Mouse (Mus musculus): Measurements from ENCODE around the gene Rad54l. TPM values are rescaled to one million over a fixed set of nuclear protein-coding genes. Genes with fewer than 3 reads are reported as not detected.

Gene Rad54l
- total and polyA plus RNA-seq, 3 experiments = 22.8 to 53.3 (median 28.8) TPM

- TF ChIP-seq POLR2A (IDR thresholded peaks at IDR 0.05; ENCODE audit: low read depth, low read length) = peak; percentile 80
- TF ChIP-seq BHLHE40 (IDR thresholded peaks at IDR 0.05; ENCODE audit: low read depth, low read length) = peak; percentile 28; the same call in 1 of the 2 replicates
- no peak for TF ChIP-seq UBTF (IDR thresholded peaks at IDR 0.05; ENCODE audit: low read depth, low read length)
- TF ChIP-seq IRF4 (IDR thresholded peaks at IDR 0.05; ENCODE audit: low read depth, low read length) = 0 out of 2 replicates have a peak, but pooled peaks have one; percentile 24
- TF ChIP-seq ELF1 (IDR thresholded peaks at IDR 0.05; ENCODE audit: low read depth, low read length) = peak; percentile 71
- no peak for TF ChIP-seq JUN (IDR thresholded peaks at IDR 0.05; ENCODE audit: insufficient read depth, low read depth, low read length)
Observed at GRCm38 (mm10) chr4:116074861-116075620, 48.4 kb downstream of the Rad54l start, which contains the start of the genes Uqcrh and Lrrc41 (continued).

GRCm38 (mm10) chr4:116074145-116074675 lies 49.3 kb downstream of the Rad54l start:
- H3K9ac ChIP-seq (ENCODE audit: insufficient read depth, low read depth) = peak overlapping the region; percentile 83
- H3K27ac ChIP-seq (ENCODE audit: insufficient read depth, low read depth) = no peak overlapping the region
- DNase-seq (ENCODE audit: extremely low read depth) = peak; percentile 50
- H3K27me3 ChIP-seq (replicated peaks) = no peaks in the 10 kb centered on the region
- H3K4me3 ChIP-seq (replicated peaks in 1 of 3; ENCODE audit: low read depth in 2 of 3, low read length in 2 of 3, poor library complexity in 1 of 3) = peak overlapping the region; percentile 80 to 94 (median 91)
- dilution Hi-C loops (cut with MboI; ENCODE audit: extremely low pct_ligation_motif_present, extremely low pct_unique_long_range_greater_than_20kb, low sequenced_read_pairs) = no loop called here
- peaks cover 66% of the 10 kb centered on the region for H3K79me2 ChIP-seq (replicated peaks; ENCODE audit: control insufficient read depth, extremely low read depth, insufficient read depth, poor library complexity, severe bottlenecking)
- peak overlapping the region; percentile 63 for H3K4me2 ChIP-seq (ENCODE audit: insufficient read depth, low read depth, poor library complexity, severe bottlenecking)
- H3K4me1 ChIP-seq (ENCODE audit: control insufficient read depth in 1 of 2, insufficient read depth in 2 of 2) = peaks cover 2 to 15% of the 10 kb centered on the region in 2 experiments; a peak in 3 of 4 replicates
- no peak for TF ChIP-seq ZNF384 (IDR thresholded peaks at IDR 0.05; ENCODE audit: low read depth, low read length)
- no peak for TF ChIP-seq E2F4 (IDR thresholded peaks at IDR 0.05; ENCODE audit: insufficient replicate concordance, low read depth, low read length)
- 0 out of 2 replicates have a peak, but pooled peaks have one; percentile 23 for TF ChIP-seq MYC (IDR thresholded peaks at IDR 0.05; ENCODE audit: low read depth, low read length)
- no peak for TF ChIP-seq POLR2AphosphoS2 (IDR thresholded peaks at IDR 0.05; ENCODE audit: low read depth, low read length)
- peak; percentile 23; the same call in 1 of the 2 replicates for TF ChIP-seq SIN3A (IDR thresholded peaks at IDR 0.05; ENCODE audit: low read length)
- TF ChIP-seq IRF4 (IDR thresholded peaks at IDR 0.05; ENCODE audit: low read depth, low read length) = no peak
- no peak for TF ChIP-seq MAZ (IDR thresholded peaks at IDR 0.05; ENCODE audit: low read depth, low read length)
- no peak for TF ChIP-seq UBTF (IDR thresholded peaks at IDR 0.05; ENCODE audit: low read depth, low read length)
- no peak for TF ChIP-seq NRF1 (IDR thresholded peaks at IDR 0.05; ENCODE audit: low read depth, low read length)
- TF ChIP-seq TCF12 (IDR thresholded peaks at IDR 0.05; ENCODE audit: low read depth, low read length) = no peak
- TF ChIP-seq RAD21 (IDR thresholded peaks at IDR 0.05; ENCODE audit: low read depth, low read length) = peak; percentile 21
- TF ChIP-seq BHLHE40 (IDR thresholded peaks at IDR 0.05; ENCODE audit: low read depth, low read length) = no peak
- TF ChIP-seq CHD1 (IDR thresholded peaks at IDR 0.05; ENCODE audit: low read depth, low read length) = no peak
- no peak for TF ChIP-seq NELFE (IDR thresholded peaks at IDR 0.05; ENCODE audit: low read depth, low read length)
- no peak for TF ChIP-seq ZC3H11A (IDR thresholded peaks at IDR 0.05; ENCODE audit: low read depth, low read length)
- no peak for TF ChIP-seq JUND (conservative IDR thresholded peaks at IDR 0.05; ENCODE audit: low read depth, low read length)
- TF ChIP-seq SMC3 (IDR thresholded peaks at IDR 0.05; ENCODE audit: low read depth, low read length) = no peak
- no peak for TF ChIP-seq MAFK (IDR thresholded peaks at IDR 0.05; ENCODE audit: insufficient replicate concordance, low read length)
- no peak for TF ChIP-seq USF2 (conservative IDR thresholded peaks at IDR 0.05; ENCODE audit: low read depth, low read length)
- TF ChIP-seq RCOR1 (conservative IDR thresholded peaks at IDR 0.05; ENCODE audit: low read depth, low read length) = no peak
- TF ChIP-seq MXI1 (IDR thresholded peaks at IDR 0.05; ENCODE audit: low read depth, low read length) = no peak; the same call in 1 of the 2 replicates
- no peak for TF ChIP-seq ETS1 (conservative IDR thresholded peaks at IDR 0.05; ENCODE audit: low read depth, low read length)
- TF ChIP-seq ZKSCAN1 (IDR thresholded peaks at IDR 0.05; ENCODE audit: borderline replicate concordance, low read depth, low read length) = no peak
- TF ChIP-seq GABPA (IDR thresholded peaks at IDR 0.05; ENCODE audit: insufficient replicate concordance, low read depth, low read length) = no peak
- TF ChIP-seq MEF2A (IDR thresholded peaks at IDR 0.05; ENCODE audit: borderline replicate concordance, low read depth, low read length) = no peak
- TF ChIP-seq JUN (IDR thresholded peaks at IDR 0.05; ENCODE audit: insufficient read depth, low read depth, low read length) = no peak
- no peak for TF ChIP-seq MAX (IDR thresholded peaks at IDR 0.05; ENCODE audit: low read length)
- peak; percentile 8 to 67; a peak in 2 of 4 replicates for TF ChIP-seq CTCF (conservative IDR thresholded peaks at IDR 0.05 in 1 of 2, IDR thresholded peaks at IDR 0.05 in 1 of 2; ENCODE audit: low read depth in 2 of 2, low read length in 2 of 2)
- 0 out of 2 replicates have a peak, but pooled peaks have one; percentile 16 for TF ChIP-seq ELF1 (IDR thresholded peaks at IDR 0.05; ENCODE audit: low read depth, low read length)
- no peak for TF ChIP-seq POLR2A (IDR thresholded peaks at IDR 0.05; ENCODE audit: low read depth, low read length)
- no peak for TF ChIP-seq TBP (conservative IDR thresholded peaks at IDR 0.05; ENCODE audit: low read depth, low read length)
- no peak for TF ChIP-seq USF1 (IDR thresholded peaks at IDR 0.05; ENCODE audit: low read depth, low read length)
- no peak for TF ChIP-seq HCFC1 (IDR thresholded peaks at IDR 0.05; ENCODE audit: low read depth, low read length)
- in situ Hi-C loops (cut with MboI; ENCODE audit: low pct_ligation_motif_present, low pct_unique_long_range_greater_than_20kb, low sequenced_read_pairs) = no loop called here
- no peaks in the 10 kb centered on the region for H3K9me3 ChIP-seq (replicated peaks; ENCODE audit: low read length)
- peaks cover 8 to 34% of the 10 kb centered on the region in 2 experiments for H3K36me3 ChIP-seq (replicated peaks in 1 of 2; ENCODE audit: control insufficient read depth in 1 of 2, insufficient read depth in 1 of 2, low read length in 1 of 2)

All from CH12.LX (cell line).